Mouse (Mus musculus) kidney, postnatal 25 days (tissue): Measurements from ENCODE around the gene Esrra.

Experiments used
- DNase-seq, 2 experiments: peaks; one replicate each; pipeline ENCODE4 v3.0.0; 2021; ENCODE audit warnings: mixed read lengths in 2 of 2

Esrra gene

GRCm38 (mm10) chr19:6921647-6922567 lies at the start of gene Esrra:
Gene Esrra, minus strand, starts transcription at chr19:6921813.
- peak; percentile 100 for DNase-seq

GRCm38 (mm10) chr19:6970460-6971085 lies 49.0 kb upstream of the Esrra start:
- peak in 1 of 2 experiments; percentile 54 for DNase-seq

- DNase-seq = peak; percentile 82 to 90
These were observed 48.2 kb upstream of the Esrra start for GRCm38 (mm10) chr19:6969665-6970381.

GRCm38 (mm10) chr19:6969291-6969664 lies 47.7 kb upstream of the Esrra start:
- no peak for DNase-seq

- peak; percentile 68 to 77 for DNase-seq
These were observed 47.1 kb upstream of the Esrra start for GRCm38 (mm10) chr19:6968491-6969271.

GRCm38 (mm10) chr19:6956461-6956860 lies 34.8 kb upstream of the Esrra start:
- DNase-seq = peak in 1 of 2 experiments; percentile 34

GRCm38 (mm10) chr19:6955424-6955823 lies 33.8 kb upstream of the Esrra start:
- DNase-seq = no peak

GRCm38 (mm10) chr19:6954046-6954445 lies 32.4 kb upstream of the Esrra start:
- DNase-seq = peak; percentile 76 to 84

GRCm38 (mm10) chr19:6952712-6953037 lies 31.1 kb upstream of the Esrra start:
- peak; percentile 62 to 86 for DNase-seq

GRCm38 (mm10) chr19:6951994-6952711 lies 30.5 kb upstream of the Esrra start:
- peak; percentile 87 to 95 for DNase-seq

GRCm38 (mm10) chr19:6951381-6951968 lies 29.9 kb upstream of the Esrra start:
- peak; percentile 95 to 98 for DNase-seq

- peak; percentile 49 to 68 for DNase-seq
These were observed 29.1 kb upstream of the Esrra start for GRCm38 (mm10) chr19:6950613-6951153.

- DNase-seq = no peak
These were observed 28.3 kb upstream of the Esrra start for GRCm38 (mm10) chr19:6949951-6950350.

GRCm38 (mm10) chr19:6949532-6949931 lies 27.9 kb upstream of the Esrra start:
- DNase-seq = peak in 1 of 2 experiments; percentile 38

- peak in 1 of 2 experiments; percentile 41 for DNase-seq
These were observed 26.6 kb upstream of the Esrra start for GRCm38 (mm10) chr19:6948186-6948585.

- no peak for DNase-seq
These were observed 26.1 kb upstream of the Esrra start for GRCm38 (mm10) chr19:6947742-6948141.

GRCm38 (mm10) chr19:6943709-6944108 lies 22.1 kb upstream of the Esrra start:
- DNase-seq = peak in 1 of 2 experiments; percentile 44

GRCm38 (mm10) chr19:6942764-6943163 lies 21.2 kb upstream of the Esrra start:
- DNase-seq = peak in 1 of 2 experiments; percentile 48

GRCm38 (mm10) chr19:6942249-6942691 lies 20.7 kb upstream of the Esrra start, which contains the start of gene Gpr137:
Gene Gpr137, minus strand, starts transcription at chr19:6942480.
- DNase-seq = peak; percentile 97 to 99

- DNase-seq = peak; percentile 95 to 96
These were observed 20.0 kb upstream of the Esrra start, which contains the start of gene Bad for GRCm38 (mm10) chr19:6941372-6942248. Gene Bad, plus strand, starts transcription at chr19:6941861.
